Mouse (Mus musculus) liver, embryonic 16.5 days (tissue): ENCODE data around the gene Irx6. TPM values are rescaled to one million over a fixed set of nuclear protein-coding genes. Genes with fewer than 3 reads are reported as not detected.

Experiments
- ATAC-seq: fragments of 200-750 bp; cut with Nextera tagmentation; 2 replicates; pipeline ENCODE4 v1.8.0; 2017; ENCODE audit warnings: low read depth, mild to moderate bottlenecking, moderate number of reproducible peaks, moderate library complexity
- H3K27ac ChIP-seq: fragments of 300-500 bp; sonication (generic); 2 replicates; pipeline ENCODE4 v1.5.1; 2014; ENCODE audit warnings: mild to moderate bottlenecking, low read length
- H3K27me3 ChIP-seq: fragments of 300-500 bp; sonication (generic); 2 replicates; pipeline ENCODE4 v1.6.1; 2014; ENCODE audit warnings: low read depth, low read length, mixed read lengths; ENCODE audit not compliant: control insufficient read depth, insufficient read depth
- H3K36me3 ChIP-seq: fragments of 300-500 bp; sonication (generic); 2 replicates; pipeline ENCODE4 v1.6.1; 2014; ENCODE audit warnings: mild to moderate bottlenecking; ENCODE audit not compliant: control insufficient read depth, insufficient read depth
- H3K4me1 ChIP-seq: fragments of 300-500 bp; sonication (generic); 2 replicates; pipeline ENCODE4 v1.6.1; 2014; ENCODE audit warnings: low read depth, low read length, mixed read lengths; ENCODE audit not compliant: control insufficient read depth
- H3K4me2 ChIP-seq: fragments of 300-500 bp; sonication (generic); 2 replicates; pipeline ENCODE4 v1.6.1; 2014; ENCODE audit warnings: low read depth, low read length, mixed read lengths
- H3K4me3 ChIP-seq: fragments of 300-500 bp; sonication (generic); 2 replicates; pipeline ENCODE4 v1.5.1; 2014; ENCODE audit warnings: low read depth, mild to moderate bottlenecking, low read length
- H3K9ac ChIP-seq: fragments of 300-500 bp; sonication (generic); 2 replicates; pipeline ENCODE4 v1.6.1; 2014; ENCODE audit warnings: low read depth, low read length
- H3K9me3 ChIP-seq: fragments of 300-500 bp; sonication (generic); replicated peaks from 2 replicates; pipeline ENCODE4 v1.6.1; 2016; ENCODE audit warnings: low read length; ENCODE audit not compliant: control insufficient read depth
- WGBS: fragments of 180-500 bp; shearing (Covaris S2); extraction: QIAGEN DNeasy Blood & Tissue Kit; methylation state at CpG from one replicate; pipeline ENCODE4 v1.1.7; 2014; ENCODE audit not compliant: insufficient replicate concordance; 5-methylcytosine and 5-hydroxymethylcytosine counted together
- polyA plus RNA-seq: library from polyadenylated mRNA; unstranded; fragments of >200 nt; fragmentation: Nextera tagmentation; extraction: Ambion mirVana; gene quantifications from 2 replicates; pipeline ENCODE4 v1.2.1, GENCODE M21; 2015

Gene Irx6
- polyA plus RNA-seq, 1 experiment from 2014 or later = not detected

DNA sequence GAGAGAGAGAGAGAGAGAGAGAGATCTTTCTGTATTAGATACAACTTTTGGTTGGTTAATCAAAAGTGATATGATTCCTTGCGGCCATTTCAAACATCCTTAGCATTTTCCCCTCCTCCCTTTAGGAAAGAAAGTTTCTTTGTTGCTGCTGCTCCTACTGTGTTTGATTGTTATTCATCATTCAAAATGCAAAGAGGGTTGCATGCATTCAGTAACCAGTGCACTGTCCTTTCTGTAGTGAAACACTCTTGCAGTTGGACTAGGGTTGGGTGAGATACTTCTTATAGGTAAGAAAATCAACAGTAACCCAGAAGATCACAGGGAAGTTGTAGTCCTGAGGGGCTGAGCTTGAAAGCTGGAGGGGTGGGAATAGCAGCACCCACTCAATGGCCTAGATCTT lies 39.2 kb downstream of the Irx6 start:
- Histone ChIP-seq H3K9me3 (no peaks in the 10 kb centered on the region), H3K27me3 (no peaks in the 10 kb centered on the region)
- WGBS = 61% methylated on average over 1 of the region's 1 CpGs

DNA sequence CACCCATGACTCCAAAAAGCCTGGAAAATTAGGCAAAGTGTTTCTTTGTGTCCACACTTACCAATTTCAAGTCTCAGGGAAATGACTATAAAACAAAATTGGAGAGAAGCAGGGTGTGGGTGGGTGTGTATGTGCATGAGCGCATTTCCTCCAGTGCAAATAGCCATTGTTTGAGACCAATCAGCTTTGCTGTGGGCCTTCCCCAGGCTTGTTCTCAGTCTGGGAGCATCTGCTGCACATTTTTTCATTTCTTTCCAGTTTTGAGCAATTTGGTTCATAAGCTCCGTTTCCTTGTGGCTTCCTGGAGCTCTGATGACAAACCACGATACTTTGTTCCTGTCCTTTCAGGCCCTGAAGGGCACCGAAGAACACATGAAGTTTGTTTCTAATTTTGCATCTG lies 43.3 kb downstream of the Irx6 start:
- no peak overlapping the region for H3K4me3 ChIP-seq
- no peak overlapping the region for H3K9ac ChIP-seq
- H3K27me3 ChIP-seq = no peaks in the 10 kb centered on the region
- H3K4me1 ChIP-seq = no peaks in the 10 kb centered on the region
- no peak overlapping the region for H3K27ac ChIP-seq
- no peak overlapping the region for H3K4me2 ChIP-seq
- no peaks in the 10 kb centered on the region for H3K9me3 ChIP-seq
- WGBS = 25% methylated on average over 4 of the region's 4 CpGs
- no peaks in the 10 kb centered on the region for H3K36me3 ChIP-seq
- ATAC-seq = no peak

More for the DNA sequence above, 39.2 kb downstream of the Irx6 start:
- Histone ChIP-seq H3K9ac (no peak overlapping the region), H3K4me1 (no peaks in the 10 kb centered on the region), H3K4me3 (no peak overlapping the region), H3K27ac (no peak overlapping the region), H3K4me2 (no peak overlapping the region), H3K36me3 (no peaks in the 10 kb centered on the region)
- no peak for ATAC-seq

DNA sequence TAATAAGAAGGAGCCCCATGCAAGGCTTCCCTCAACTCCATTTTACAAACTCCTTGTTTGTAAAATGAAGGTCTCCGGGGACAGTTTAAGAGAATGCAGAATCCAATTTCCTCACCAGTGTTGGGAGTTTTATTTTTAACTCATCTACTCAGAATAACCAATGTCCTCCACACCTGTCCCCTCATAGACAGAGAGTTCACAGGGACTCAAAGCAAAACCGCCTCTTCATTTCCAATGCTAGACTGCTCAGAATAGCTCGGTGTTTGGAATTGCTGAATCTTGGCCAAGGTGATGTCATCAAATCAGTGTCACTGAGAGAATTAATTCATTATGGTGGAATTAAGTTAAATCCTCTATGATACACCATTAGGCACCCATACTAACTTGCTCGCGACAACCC lies 44.0 kb downstream of the Irx6 start:
- Histone ChIP-seq H3K4me2 (no peak overlapping the region), H3K9me3 (no peaks in the 10 kb centered on the region), H3K9ac (no peak overlapping the region), H3K4me1 (no peaks in the 10 kb centered on the region), H3K27me3 (no peaks in the 10 kb centered on the region), H3K27ac (no peak overlapping the region), H3K36me3 (no peaks in the 10 kb centered on the region), H3K4me3 (no peak overlapping the region)
- ATAC-seq = no peak
- WGBS = 71% methylated on average over 5 of the region's 5 CpGs

DNA sequence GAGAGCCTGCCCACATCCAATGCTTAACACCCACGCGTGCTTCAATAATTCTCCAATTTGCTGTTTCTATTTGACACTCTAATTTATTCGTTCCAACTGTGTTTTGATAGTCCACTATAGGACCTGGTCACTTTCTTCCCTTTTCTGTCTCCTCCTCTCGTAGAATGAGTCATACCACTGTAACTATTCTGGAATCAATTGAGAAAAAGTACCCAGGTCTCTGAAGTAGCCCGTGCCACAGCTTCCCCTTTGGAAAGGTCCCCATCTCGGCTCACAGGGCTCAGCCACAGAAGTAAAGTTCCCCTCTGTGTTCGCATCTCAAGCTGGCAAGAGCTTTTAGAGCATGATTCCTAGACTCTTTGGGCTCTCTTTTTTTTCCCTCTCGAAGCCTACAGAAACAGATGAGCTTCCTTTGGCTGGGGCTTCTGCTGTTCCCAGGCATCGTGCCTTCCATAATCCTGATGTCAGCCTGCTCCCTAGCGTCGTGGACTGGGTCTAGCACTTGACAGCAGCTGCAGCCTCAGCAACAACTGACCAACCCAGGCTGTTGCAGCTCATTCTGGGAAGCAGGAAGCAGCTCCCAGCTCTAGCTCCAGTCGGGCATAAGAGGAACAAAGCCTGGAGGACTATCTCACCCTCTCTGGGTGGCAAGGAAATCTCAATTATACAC lies 47.3 kb downstream of the Irx6 start:
- no peak overlapping the region for H3K4me3 ChIP-seq
- no peaks in the 10 kb centered on the region for H3K27me3 ChIP-seq
- no peaks in the 10 kb centered on the region for H3K9me3 ChIP-seq
- no peaks in the 10 kb centered on the region for H3K4me1 ChIP-seq
- H3K4me2 ChIP-seq = no peak overlapping the region
- WGBS = 32% methylated on average over 12 of the region's 12 CpGs
- no peak overlapping the region for H3K27ac ChIP-seq
- no peaks in the 10 kb centered on the region for H3K36me3 ChIP-seq
- H3K9ac ChIP-seq = no peak overlapping the region
- no peak for ATAC-seq

DNA sequence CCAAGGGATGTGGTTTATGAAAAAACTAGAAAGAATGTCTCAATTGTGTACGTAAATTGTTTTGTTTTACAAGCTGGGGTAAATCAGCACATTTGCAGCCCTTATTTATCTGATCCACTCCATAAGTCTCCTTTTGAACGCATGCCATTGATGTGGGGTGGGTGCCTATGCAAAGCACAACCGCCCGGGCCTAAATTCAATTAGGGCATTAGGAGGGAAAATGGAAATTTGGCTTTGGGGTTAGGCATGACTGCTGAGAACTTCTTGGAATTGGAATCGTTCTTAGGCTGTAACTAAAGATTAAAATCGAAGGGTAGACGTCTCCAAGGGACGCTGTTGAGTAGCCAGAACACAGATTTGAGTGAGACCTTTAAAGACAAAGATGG lies 47.8 kb downstream of the Irx6 start:
- Histone ChIP-seq H3K27ac (no peak overlapping the region), H3K27me3 (no peaks in the 10 kb centered on the region), H3K4me1 (no peaks in the 10 kb centered on the region), H3K9ac (no peak overlapping the region), H3K36me3 (no peaks in the 10 kb centered on the region), H3K4me3 (no peak overlapping the region), H3K9me3 (no peaks in the 10 kb centered on the region), H3K4me2 (no peak overlapping the region)
- WGBS = 56% methylated on average over 8 of the region's 8 CpGs
- no peak for ATAC-seq

DNA sequence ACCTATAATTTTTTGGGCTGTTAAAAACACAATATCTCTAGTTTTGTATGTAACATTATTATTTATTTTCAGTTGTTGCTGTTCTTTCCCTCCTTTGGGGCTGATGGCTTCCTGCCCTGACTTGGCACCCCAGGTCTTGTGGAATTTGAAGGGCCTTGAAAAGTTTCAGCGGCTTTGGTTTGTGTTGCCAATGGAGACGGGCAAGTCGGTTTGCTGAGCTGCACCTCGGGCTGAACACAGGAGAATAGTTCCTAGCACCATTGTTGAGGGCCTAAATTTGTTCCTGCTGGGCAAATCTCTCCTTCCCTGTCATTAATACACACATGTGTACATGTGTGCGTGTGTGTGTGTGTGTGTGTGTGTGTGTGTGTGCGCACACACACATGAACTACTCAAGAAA lies 49.2 kb downstream of the Irx6 start:
- Histone ChIP-seq H3K4me3 (no peak overlapping the region), H3K4me2 (no peak overlapping the region), H3K4me1 (no peaks in the 10 kb centered on the region), H3K36me3 (no peaks in the 10 kb centered on the region), H3K9ac (no peak overlapping the region), H3K27ac (no peak overlapping the region), H3K9me3 (no peaks in the 10 kb centered on the region), H3K27me3 (no peaks in the 10 kb centered on the region)
- ATAC-seq = no peak
- 73% methylated on average over 6 of the region's 6 CpGs for WGBS

DNA sequence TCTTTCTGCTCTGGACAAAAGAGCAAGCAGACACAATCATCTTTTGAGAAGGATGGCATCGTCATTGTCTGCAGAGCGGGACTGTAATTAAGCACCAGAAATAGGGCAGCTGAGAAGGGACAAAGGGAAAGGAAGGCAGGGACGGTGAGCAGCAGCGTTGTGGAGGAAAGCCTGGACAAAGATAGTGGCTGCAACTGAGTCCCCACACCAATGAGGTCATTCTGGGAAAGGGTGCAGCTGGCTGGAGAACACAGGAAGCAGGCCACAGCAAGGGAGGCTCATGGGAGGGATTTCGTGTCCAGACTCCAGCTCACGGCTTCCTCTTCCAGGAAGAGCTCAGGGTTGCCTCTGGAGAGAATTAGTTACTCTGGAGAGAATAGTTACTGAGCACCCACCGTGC lies 49.9 kb downstream of the Irx6 start:
- Histone ChIP-seq H3K4me1 (no peaks in the 10 kb centered on the region), H3K4me2 (no peak overlapping the region), H3K27ac (no peak overlapping the region), H3K4me3 (no peak overlapping the region), H3K27me3 (no peaks in the 10 kb centered on the region), H3K9ac (no peak overlapping the region), H3K36me3 (no peaks in the 10 kb centered on the region), H3K9me3 (no peaks in the 10 kb centered on the region)
- 41% methylated on average over 7 of the region's 7 CpGs for WGBS
- ATAC-seq = no peak

DNA sequence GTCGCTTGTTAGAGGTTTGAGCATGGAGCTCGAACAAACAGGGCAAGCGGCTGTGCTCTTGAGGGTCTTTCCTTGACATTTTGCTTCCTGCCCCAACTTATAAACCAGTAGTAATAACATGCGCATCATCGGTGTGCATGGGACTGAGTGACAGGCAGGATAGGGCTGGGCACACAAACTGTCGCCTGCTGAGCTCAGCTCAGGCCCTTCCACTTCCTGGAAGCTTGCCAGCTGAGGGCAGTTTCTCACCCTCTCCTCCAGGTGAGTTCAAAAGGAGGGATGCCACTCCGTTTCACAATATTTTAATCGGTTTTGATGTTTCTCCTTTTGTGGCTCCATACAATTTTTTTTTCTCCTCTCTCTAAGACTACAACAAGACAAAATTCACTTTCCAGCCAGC lies 50.3 kb downstream of the Irx6 start:
- Histone ChIP-seq H3K4me2 (no peak overlapping the region), H3K36me3 (no peaks in the 10 kb centered on the region), H3K27ac (no peak overlapping the region), H3K4me3 (no peak overlapping the region), H3K9ac (no peak overlapping the region), H3K27me3 (no peaks in the 10 kb centered on the region), H3K4me1 (no peaks in the 10 kb centered on the region), H3K9me3 (no peaks in the 10 kb centered on the region)
- no peak for ATAC-seq
- 58% methylated on average over 8 of the region's 8 CpGs for WGBS
